ENCODE assay signal across 7 mouse cellular contexts in the genomic region with DNA sequence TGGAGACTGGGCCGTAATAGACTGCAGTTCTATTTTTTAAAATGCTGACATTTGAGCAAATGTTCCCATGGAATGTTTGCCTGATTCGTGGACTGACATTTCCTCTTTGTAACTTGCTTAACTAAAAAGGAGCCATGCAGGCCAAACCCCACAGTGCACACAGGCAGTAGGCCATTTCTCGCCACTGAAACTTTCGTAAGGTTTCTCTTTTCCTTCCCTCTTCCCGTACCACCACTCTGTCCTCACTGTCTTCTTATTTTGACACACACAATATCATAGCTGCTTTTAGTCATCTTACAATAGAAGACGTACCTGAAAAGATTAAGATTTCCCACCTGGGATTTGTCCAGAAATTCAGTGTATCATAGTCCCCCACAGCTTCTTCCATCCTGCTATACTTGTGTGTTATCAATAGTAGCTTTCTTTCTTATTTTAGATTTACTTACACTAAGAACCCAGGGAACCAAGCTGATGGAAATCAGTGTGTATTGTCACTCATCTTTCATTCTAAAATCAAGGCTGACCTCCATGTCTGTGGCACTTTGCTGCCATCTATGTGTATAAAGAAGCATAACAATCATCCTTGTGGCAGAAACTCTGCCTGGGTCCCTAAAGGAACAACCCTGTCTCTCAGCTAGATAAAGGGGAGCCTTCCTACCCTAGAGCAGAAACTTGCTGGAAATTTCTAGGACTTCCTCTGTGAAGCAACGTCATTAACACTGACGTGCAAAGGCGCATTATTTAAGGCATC.
A peak's percentile ranks its signal among the peaks of the same experiment; 100 is the strongest.
DNase-seq lines count a peak whose midpoint lies in the region; ATAC-seq lines count a peak whose summit lies in the region.

No protein-coding gene starts in this region.

- H3K9me3 ChIP-seq in forebrain, embryonic 12.5 days, result no peaks in the 10 kb centered on the region

- WGBS in forebrain, embryonic 12.5 days, result 53% methylated on average over 9 of the region's 9 CpGs

- H3K4me2 ChIP-seq in forebrain, embryonic 12.5 days, result no peak overlapping the region

- H3K9ac ChIP-seq in forebrain, embryonic 12.5 days, result no peak overlapping the region

- H3K36me3 ChIP-seq in forebrain, embryonic 12.5 days (replicated peaks), result no peaks in the 10 kb centered on the region
- H3K36me3 ChIP-seq in splenic B cell, adult 2 months (ENCODE audit: control insufficient read depth, insufficient read depth, low read length, poor library complexity, severe bottlenecking), result no peaks in the 10 kb centered on the region

- no peak overlapping the region for H3K4me3 ChIP-seq in forebrain, embryonic 12.5 days (replicated peaks)

- ATAC-seq in forebrain, embryonic 12.5 days (ENCODE audit: low FRiP score), result peak; percentile 49

- H3K4me1 ChIP-seq in forebrain, embryonic 12.5 days, result no peaks in the 10 kb centered on the region

- no peak overlapping the region for H3K27ac ChIP-seq in forebrain, embryonic 12.5 days

- H3K27me3 ChIP-seq in forebrain, embryonic 12.5 days, result no peaks in the 10 kb centered on the region
- no peaks in the 10 kb centered on the region for H3K27me3 ChIP-seq in splenic B cell, adult 2 months (ENCODE audit: control insufficient read depth, insufficient read depth, low read length, poor library complexity, severe bottlenecking)

- DNase-seq in thymus, postnatal 0 days (ENCODE audit: low spot score), result peak; percentile 54
- no peak for DNase-seq in thymus, postnatal 36 days
- peak; percentile 58 for DNase-seq in brain, adult 2 months (ENCODE audit: low read depth, low spot score)
- DNase-seq in induced T-regulatory cell, adult 2 months (ENCODE audit: low read depth), result peak; percentile 47
- peak; percentile 64 for DNase-seq in lung, postnatal 36 days
- DNase-seq in splenic B cell, adult 2 months (ENCODE audit: low read depth, low spot score), result peak; percentile 40

Comparison
In these comparisons a context has a peak if more than half of its experiments do, and no peak if none do; other contexts are left out.
1. DNase-seq: peak in thymus, postnatal 0 days (single experiment), brain, adult 2 months (single experiment), induced T-regulatory cell, adult 2 months (single experiment), lung, postnatal 36 days (single experiment) and splenic B cell, adult 2 months (single experiment); none in thymus, postnatal 36 days (0 of 2).